Mouse (Mus musculus): ENCODE data around the gene Hivep2. TPM values are rescaled to one million over a fixed set of nuclear protein-coding genes. Genes with fewer than 3 reads are reported as not detected.

Hivep2 gene
- polyA plus RNA-seq, 1 experiment, result 8.7 TPM

GRCm38 (mm10) chr10:13935646-13936045 is 30.2 kb upstream of the Hivep2 start:
- WGBS, result 71% methylated on average over 2 of the region's 2 CpGs
- no peaks in the 10 kb centered on the region for H3K36me3 ChIP-seq (ENCODE audit: control insufficient read depth, insufficient read depth, low read length)
- H3K4me1 ChIP-seq (ENCODE audit: control insufficient read depth, insufficient read depth, insufficient read length), result no peaks in the 10 kb centered on the region
- no peak for TF ChIP-seq CTCF (IDR thresholded peaks at IDR 0.05; ENCODE audit: extremely low read depth, insufficient read depth, insufficient read length, insufficient replicate concordance)
- no peak overlapping the region for H3K4me3 ChIP-seq (ENCODE audit: extremely low read depth, insufficient read depth, insufficient read length)
- no peak for DNase-seq (ENCODE audit: low read depth in 1 of 2, low spot score in 2 of 2)
- no peak overlapping the region for H3K27ac ChIP-seq (ENCODE audit: insufficient read depth, low read length)
- H3K27me3 ChIP-seq (ENCODE audit: control insufficient read depth, insufficient read depth, low read length), result no peaks in the 10 kb centered on the region

GRCm38 (mm10) chr10:13941406-13941805 is 24.5 kb upstream of the Hivep2 start:
- H3K4me3 ChIP-seq (ENCODE audit: extremely low read depth, insufficient read depth, insufficient read length), result no peak overlapping the region
- peaks cover 9% of the 10 kb centered on the region for H3K4me1 ChIP-seq (ENCODE audit: control insufficient read depth, insufficient read depth, insufficient read length)
- H3K36me3 ChIP-seq (ENCODE audit: control insufficient read depth, insufficient read depth, low read length), result no peaks in the 10 kb centered on the region
- 61% methylated on average over 2 of the region's 2 CpGs for WGBS
- H3K27ac ChIP-seq (ENCODE audit: insufficient read depth, low read length), result no peak overlapping the region
- DNase-seq (ENCODE audit: low read depth in 1 of 2, low spot score in 2 of 2), result no peak
- no peak for TF ChIP-seq POLR2A (IDR thresholded peaks at IDR 0.05; ENCODE audit: low read depth, low read length)
- no peak for TF ChIP-seq CTCF (IDR thresholded peaks at IDR 0.05; ENCODE audit: extremely low read depth, insufficient read depth, insufficient read length, insufficient replicate concordance)
- no peaks in the 10 kb centered on the region for H3K27me3 ChIP-seq (ENCODE audit: control insufficient read depth, insufficient read depth, low read length)

DNA sequence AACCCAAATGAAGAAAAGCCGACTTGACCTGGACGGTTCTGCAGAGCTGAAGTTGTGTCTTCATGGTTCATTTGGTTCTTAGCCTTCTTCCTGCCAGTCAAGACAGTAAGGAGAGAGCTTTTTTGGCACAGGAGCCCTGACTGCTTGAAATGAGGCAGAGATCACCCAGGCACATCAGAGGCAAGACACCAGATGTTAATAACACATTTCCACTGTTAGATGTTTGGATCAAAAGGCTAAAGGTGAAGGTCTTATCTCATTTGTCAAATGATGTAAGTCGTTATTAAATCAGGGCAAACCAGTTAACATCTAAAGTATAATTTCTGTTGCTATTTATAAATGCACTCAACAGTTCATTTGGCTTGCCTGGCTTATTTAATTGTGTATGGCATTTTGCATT is 22.2 kb upstream of the Hivep2 start:
- peak in 1 of 2 experiments; percentile 10 for DNase-seq (ENCODE audit: low read depth in 1 of 2, low spot score in 2 of 2)
- H3K27me3 ChIP-seq (ENCODE audit: control insufficient read depth, insufficient read depth, low read length), result no peaks in the 10 kb centered on the region
- H3K4me3 ChIP-seq (ENCODE audit: extremely low read depth, insufficient read depth, insufficient read length), result no peak overlapping the region
- TF ChIP-seq CTCF (IDR thresholded peaks at IDR 0.05; ENCODE audit: extremely low read depth, insufficient read depth, insufficient read length, insufficient replicate concordance) (no peak), POLR2A (IDR thresholded peaks at IDR 0.05; ENCODE audit: low read depth, low read length) (no peak)
- peaks cover 9% of the 10 kb centered on the region for H3K4me1 ChIP-seq (ENCODE audit: control insufficient read depth, insufficient read depth, insufficient read length)
- no peak overlapping the region for H3K27ac ChIP-seq (ENCODE audit: insufficient read depth, low read length)
- no peaks in the 10 kb centered on the region for H3K36me3 ChIP-seq (ENCODE audit: control insufficient read depth, insufficient read depth, low read length)
- 50% methylated on average over 3 of the region's 3 CpGs for WGBS

DNA sequence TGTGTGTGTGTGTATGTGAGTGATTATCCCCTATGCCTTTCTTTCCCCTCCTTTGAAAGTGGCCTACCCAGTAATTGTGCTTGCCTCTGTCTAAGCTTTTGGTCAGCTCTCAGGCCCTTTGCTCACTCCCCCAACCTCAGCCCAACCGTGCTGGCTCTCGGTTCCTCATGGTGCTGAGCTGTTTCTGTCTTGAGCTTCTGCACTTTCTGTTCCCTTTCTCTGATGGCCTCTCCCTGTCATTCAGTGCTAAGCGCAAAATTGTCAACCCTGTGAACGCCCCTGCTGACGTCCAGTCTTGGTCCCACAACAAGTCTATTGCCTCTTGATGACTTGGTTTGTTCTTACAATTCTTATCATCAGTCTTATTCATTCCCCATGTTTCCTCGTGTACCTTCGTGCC is 19.4 kb upstream of the Hivep2 start:
- H3K27me3 ChIP-seq (ENCODE audit: control insufficient read depth, insufficient read depth, low read length), result no peaks in the 10 kb centered on the region
- no peaks in the 10 kb centered on the region for H3K36me3 ChIP-seq (ENCODE audit: control insufficient read depth, insufficient read depth, low read length)
- no peak overlapping the region for H3K4me3 ChIP-seq (ENCODE audit: extremely low read depth, insufficient read depth, insufficient read length)
- H3K4me1 ChIP-seq (ENCODE audit: control insufficient read depth, insufficient read depth, insufficient read length), result peaks cover 9% of the 10 kb centered on the region
- peak; percentile 56 to 63 for DNase-seq (ENCODE audit: low read depth in 1 of 2, low spot score in 2 of 2)
- 37% methylated on average over 7 of the region's 7 CpGs for WGBS
- H3K27ac ChIP-seq (ENCODE audit: insufficient read depth, low read length), result peak overlapping the region; percentile 60
- TF ChIP-seq CTCF (IDR thresholded peaks at IDR 0.05; ENCODE audit: extremely low read depth, insufficient read depth, insufficient read length, insufficient replicate concordance) (no peak), POLR2A (IDR thresholded peaks at IDR 0.05; ENCODE audit: low read depth, low read length) (no peak)

- no peak overlapping the region for H3K4me3 ChIP-seq (ENCODE audit: extremely low read depth, insufficient read depth, insufficient read length)
- H3K36me3 ChIP-seq (ENCODE audit: control insufficient read depth, insufficient read depth, low read length), result no peaks in the 10 kb centered on the region
- TF ChIP-seq CTCF (IDR thresholded peaks at IDR 0.05; ENCODE audit: extremely low read depth, insufficient read depth, insufficient read length, insufficient replicate concordance) (no peak), POLR2A (IDR thresholded peaks at IDR 0.05; ENCODE audit: low read depth, low read length) (no peak)
- DNase-seq (ENCODE audit: low read depth in 1 of 2, low spot score in 2 of 2), result no peak
- no peak overlapping the region for H3K27ac ChIP-seq (ENCODE audit: insufficient read depth, low read length)
- no peaks in the 10 kb centered on the region for H3K27me3 ChIP-seq (ENCODE audit: control insufficient read depth, insufficient read depth, low read length)
- no peaks in the 10 kb centered on the region for H3K4me1 ChIP-seq (ENCODE audit: control insufficient read depth, insufficient read depth, insufficient read length)
- WGBS, result 90% methylated on average over 2 of the region's 2 CpGs
These were observed 2.9 kb upstream of the Hivep2 start for GRCm38 (mm10) chr10:13962965-13963364.

- 12% methylated on average over 8 of the region's 8 CpGs for WGBS
- Histone ChIP-seq H3K4me3 (ENCODE audit: extremely low read depth, insufficient read depth, insufficient read length) (peak overlapping the region; percentile 97), H3K36me3 (ENCODE audit: control insufficient read depth, insufficient read depth, low read length) (no peaks in the 10 kb centered on the region), H3K4me1 (ENCODE audit: control insufficient read depth, insufficient read depth, insufficient read length) (no peaks in the 10 kb centered on the region), H3K27me3 (ENCODE audit: control insufficient read depth, insufficient read depth, low read length) (no peaks in the 10 kb centered on the region), H3K27ac (ENCODE audit: insufficient read depth, low read length) (peak overlapping the region; percentile 97)
- DNase-seq (ENCODE audit: low read depth in 1 of 2, low spot score in 2 of 2), result no peak
- no peak for TF ChIP-seq CTCF (IDR thresholded peaks at IDR 0.05; ENCODE audit: extremely low read depth, insufficient read depth, insufficient read length, insufficient replicate concordance)
- no peak for TF ChIP-seq POLR2A (IDR thresholded peaks at IDR 0.05; ENCODE audit: low read depth, low read length)
These were observed 1.9 kb upstream of the Hivep2 start for GRCm38 (mm10) chr10:13963908-13964500.

DNA sequence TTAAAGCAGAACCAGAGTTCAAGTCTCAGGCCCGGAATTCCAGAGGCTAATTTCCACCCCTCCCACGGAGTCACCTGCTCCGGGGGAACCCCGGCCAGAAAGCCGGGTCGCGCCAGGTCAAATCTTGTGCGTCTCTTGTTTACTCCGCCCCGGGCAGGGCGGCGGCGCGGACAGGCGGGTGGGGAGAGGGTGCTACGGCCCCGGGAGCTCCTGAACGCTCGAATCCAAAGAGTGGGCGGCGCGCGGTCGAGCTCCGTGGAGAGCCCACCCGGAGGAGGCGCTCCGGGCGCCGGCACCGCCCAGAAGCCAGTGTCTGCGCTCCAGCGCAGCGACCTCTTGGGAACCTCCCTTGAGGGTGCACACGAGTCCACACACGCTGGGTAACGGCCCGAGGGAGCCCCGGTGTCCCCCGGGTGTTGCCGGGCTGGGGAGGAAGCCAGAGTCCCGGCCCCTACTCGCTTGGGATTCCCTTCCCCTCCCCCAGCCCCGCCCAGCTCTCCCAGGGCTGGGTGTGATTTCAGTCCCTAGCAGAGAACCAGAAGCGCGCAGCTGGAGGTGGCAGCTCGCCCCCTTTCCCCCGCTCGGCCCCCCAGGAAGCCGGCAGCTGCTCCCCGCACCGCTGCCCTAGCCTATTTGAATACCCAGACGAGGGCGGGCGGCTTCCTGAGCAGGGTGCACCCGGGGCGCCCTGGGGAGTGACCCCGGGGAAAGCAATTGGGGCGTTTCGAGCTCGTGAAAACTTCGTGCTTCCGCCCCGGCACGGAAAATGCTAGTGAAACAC is 1.2 kb upstream of the Hivep2 start:
- H3K27me3 ChIP-seq (ENCODE audit: control insufficient read depth, insufficient read depth, low read length), result no peaks in the 10 kb centered on the region
- peak; percentile 89 to 95 for DNase-seq (ENCODE audit: low read depth in 1 of 2, low spot score in 2 of 2)
- peak overlapping the region; percentile 97 for H3K4me3 ChIP-seq (ENCODE audit: extremely low read depth, insufficient read depth, insufficient read length)
- peak overlapping the region; percentile 97 for H3K27ac ChIP-seq (ENCODE audit: insufficient read depth, low read length)
- WGBS, result under 1% methylated on average over 65 of the region's 65 CpGs
- TF ChIP-seq POLR2A (IDR thresholded peaks at IDR 0.05; ENCODE audit: low read depth, low read length) (peak; percentile 2; the same call in 1 of the 2 replicates), CTCF (IDR thresholded peaks at IDR 0.05; ENCODE audit: extremely low read depth, insufficient read depth, insufficient read length, insufficient replicate concordance) (no peak)
- peaks cover 1% of the 10 kb centered on the region; the same call in 1 of the 2 replicates for H3K4me1 ChIP-seq (ENCODE audit: control insufficient read depth, insufficient read depth, insufficient read length)
- no peaks in the 10 kb centered on the region for H3K36me3 ChIP-seq (ENCODE audit: control insufficient read depth, insufficient read depth, low read length)

Data from spleen, adult 2 months (tissue).